Mouse (Mus musculus) cortical plate, adult 2 months (tissue): ENCODE results near the gene Ifnk.

Experiments used
- CTCF ChIP-seq: fragments of 200-500 bp; IDR thresholded peaks from 2 replicates; pipeline ENCODE4 v1.5.1; 2011; ENCODE audit warnings: mild to moderate bottlenecking, control low read depth, low read length; ENCODE audit not compliant: insufficient read depth; ENCODE audit errors: extremely low read depth
- POLR2A ChIP-seq: fragments of 200-500 bp; IDR thresholded peaks from 2 replicates; pipeline ENCODE4 v1.6.1; 2011; ENCODE audit warnings: mild to moderate bottlenecking, low read length, control low read depth; ENCODE audit not compliant: insufficient read depth; ENCODE audit errors: extremely low read depth

DNA sequence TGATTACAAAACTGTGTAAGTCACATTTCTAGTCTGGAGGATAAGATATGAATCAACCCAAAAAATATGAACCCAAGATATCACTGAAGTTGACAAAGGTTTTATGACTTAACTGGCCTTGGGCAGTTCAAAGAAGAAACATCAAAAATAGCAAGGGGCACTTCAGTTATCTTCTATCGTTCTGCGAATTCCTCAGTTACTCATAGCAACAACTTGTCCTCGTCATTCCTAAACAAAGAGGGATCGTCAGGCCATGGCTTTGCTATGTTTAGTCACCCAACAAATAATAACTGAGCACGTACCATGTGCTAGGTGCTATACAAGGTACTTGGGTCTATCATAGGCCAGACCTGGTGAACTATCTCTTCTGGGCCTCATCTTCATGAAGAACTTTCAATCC, 5.3 kb upstream of the Ifnk start:
- no peak for TF ChIP-seq CTCF
- no peak for TF ChIP-seq POLR2A
